Mouse (Mus musculus) stomach, postnatal 0 days (tissue): ENCODE data around the gene Cyp26a1.

ENCODE experiments used
- CTCF ChIP-seq: IDR thresholded peaks from 2 replicates; pipeline ENCODE4 v1.5.1; 2016; ENCODE audit warnings: antibody characterized with exemption, low read depth, mild to moderate bottlenecking, moderate library complexity
- EP300 ChIP-seq: optimal IDR thresholded peaks from 2 replicates; pipeline ENCODE3; 2016; ENCODE audit warnings: antibody characterized with exemption

DNA sequence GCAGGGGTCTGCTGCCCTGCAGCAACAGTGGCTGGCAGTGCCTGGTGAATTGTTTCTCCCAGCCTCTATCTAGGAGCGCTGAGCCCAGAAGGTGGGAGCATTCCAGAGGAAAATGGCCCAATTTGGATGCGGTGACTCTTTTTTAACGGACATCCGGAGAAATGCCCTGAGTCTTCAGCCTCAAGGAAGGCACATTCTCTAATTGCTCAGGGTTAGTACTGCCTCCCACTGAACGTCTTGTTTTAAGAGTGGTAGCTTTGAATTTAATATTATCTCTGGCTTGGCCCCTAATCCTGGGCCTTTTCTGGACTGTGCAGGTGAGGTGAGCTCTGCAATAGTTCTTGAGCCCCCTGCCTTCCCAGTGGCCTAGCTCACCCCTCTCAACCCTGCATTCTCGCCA, 12.3 kb upstream of the Cyp26a1 start, which contains the start of gene Cyp26c1:
- TF ChIP-seq CTCF, result no peak
- TF ChIP-seq EP300, result no peak
